Mouse (Mus musculus): ENCODE measurements around the gene Efemp2. TPM values are rescaled to one million over a fixed set of nuclear protein-coding genes. Genes with fewer than 3 reads are reported as not detected.

The Efemp2 gene
- polyA plus RNA-seq, 1 experiment, result 368 TPM

DNA sequence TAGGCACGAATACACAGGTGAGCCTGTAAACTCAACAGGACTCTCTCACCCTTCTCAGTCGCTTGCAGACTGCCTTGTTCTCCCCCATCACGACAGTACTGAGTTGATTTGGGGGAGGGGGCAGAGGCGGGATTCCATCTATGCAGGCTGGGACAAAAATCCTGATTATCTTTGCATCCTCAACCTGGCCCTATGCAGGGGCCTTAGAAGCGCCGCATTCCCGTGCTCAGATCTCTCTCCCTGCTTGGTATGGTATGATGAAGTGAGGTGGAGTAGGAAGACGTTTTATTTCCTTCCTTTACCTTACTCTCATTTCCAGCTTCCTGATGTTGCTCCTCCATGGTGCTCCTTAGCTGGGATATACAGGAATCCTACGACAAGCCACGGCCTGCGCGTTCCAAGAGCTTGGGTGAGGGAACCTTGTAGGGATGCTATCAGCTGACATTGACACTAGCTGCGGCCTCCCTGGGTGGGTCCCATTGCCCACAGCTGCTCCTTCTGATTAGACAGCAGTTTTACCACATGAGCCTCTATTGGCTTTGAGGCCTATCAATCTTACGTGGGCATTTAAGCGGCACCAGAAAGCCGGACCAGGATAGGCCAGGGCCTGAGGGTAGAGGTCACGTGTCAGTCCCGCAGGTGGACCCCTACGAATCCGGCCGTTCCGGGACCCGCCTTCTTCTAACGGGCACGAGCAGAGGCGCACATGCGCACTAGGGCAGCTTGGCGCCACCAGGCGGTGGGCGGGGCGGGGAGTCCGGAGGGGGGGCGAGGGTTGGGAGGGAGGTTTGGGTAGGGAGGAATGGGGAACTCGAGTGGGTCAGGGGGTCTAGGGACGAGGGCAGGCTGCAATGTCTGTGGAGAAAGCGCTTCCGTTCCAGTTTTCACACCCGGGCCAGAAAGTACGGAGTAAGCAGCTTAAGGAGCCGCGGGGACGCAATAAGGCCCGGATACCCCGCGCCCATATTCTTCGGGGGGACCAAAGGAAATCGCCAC lies 36.6 kb downstream of the Efemp2 start, which contains the start of gene Snx32:
Gene Snx32 (minus strand): TSS at position 508 of the 996 bp plus-strand sequence.
- H3K4me1 ChIP-seq (ENCODE audit: control insufficient read depth, insufficient read depth, low read length), result no peaks in the 10 kb centered on the region
- H3K27ac ChIP-seq (ENCODE audit: insufficient read depth, low read length), result no peak within 1 kb of the TSS
- TF ChIP-seq POLR2A (IDR thresholded peaks at IDR 0.05; ENCODE audit: low read depth, low read length) (peak; percentile 72), CTCF (IDR thresholded peaks at IDR 0.05; ENCODE audit: borderline replicate concordance, insufficient read depth, low read length) (no peak)
- H3K4me3 ChIP-seq (ENCODE audit: insufficient read depth, low read length), result peak within 1 kb of the TSS; percentile 47

DNA sequence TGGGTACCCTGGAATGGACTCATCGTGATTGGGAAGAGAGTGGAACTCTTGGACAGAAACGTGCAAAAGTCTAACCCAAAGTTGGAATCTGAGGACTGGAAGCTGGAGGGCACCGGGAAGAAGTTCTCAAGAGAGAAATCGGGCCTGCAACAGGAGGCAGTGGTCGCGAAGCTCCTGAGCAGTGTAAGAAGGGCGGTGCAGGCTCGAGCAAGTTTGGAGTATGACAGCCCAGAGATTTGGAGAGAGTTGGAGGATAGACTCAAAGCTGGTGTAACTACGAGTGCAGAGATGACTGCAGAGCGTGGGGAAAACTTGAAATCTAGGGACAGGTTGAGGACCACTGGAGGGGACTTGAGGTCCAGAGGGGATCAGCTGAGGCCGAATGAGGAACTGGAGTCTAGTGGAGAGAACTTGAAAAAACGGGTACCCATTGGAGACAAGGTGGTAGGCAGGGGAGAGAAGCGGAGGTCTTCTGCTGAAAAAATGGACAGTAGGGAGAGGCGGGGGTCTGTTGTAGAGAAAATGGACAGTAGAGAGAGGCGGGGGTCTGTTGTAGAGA lies 37.4 kb downstream of the Efemp2 start:
- peak overlapping the region; percentile 47 for H3K4me3 ChIP-seq (ENCODE audit: insufficient read depth, low read length)
- TF ChIP-seq CTCF (IDR thresholded peaks at IDR 0.05; ENCODE audit: borderline replicate concordance, insufficient read depth, low read length) (no peak), POLR2A (IDR thresholded peaks at IDR 0.05; ENCODE audit: low read depth, low read length) (no peak)
- H3K27ac ChIP-seq (ENCODE audit: insufficient read depth, low read length), result no peak overlapping the region
- H3K4me1 ChIP-seq (ENCODE audit: control insufficient read depth, insufficient read depth, low read length), result no peaks in the 10 kb centered on the region

DNA sequence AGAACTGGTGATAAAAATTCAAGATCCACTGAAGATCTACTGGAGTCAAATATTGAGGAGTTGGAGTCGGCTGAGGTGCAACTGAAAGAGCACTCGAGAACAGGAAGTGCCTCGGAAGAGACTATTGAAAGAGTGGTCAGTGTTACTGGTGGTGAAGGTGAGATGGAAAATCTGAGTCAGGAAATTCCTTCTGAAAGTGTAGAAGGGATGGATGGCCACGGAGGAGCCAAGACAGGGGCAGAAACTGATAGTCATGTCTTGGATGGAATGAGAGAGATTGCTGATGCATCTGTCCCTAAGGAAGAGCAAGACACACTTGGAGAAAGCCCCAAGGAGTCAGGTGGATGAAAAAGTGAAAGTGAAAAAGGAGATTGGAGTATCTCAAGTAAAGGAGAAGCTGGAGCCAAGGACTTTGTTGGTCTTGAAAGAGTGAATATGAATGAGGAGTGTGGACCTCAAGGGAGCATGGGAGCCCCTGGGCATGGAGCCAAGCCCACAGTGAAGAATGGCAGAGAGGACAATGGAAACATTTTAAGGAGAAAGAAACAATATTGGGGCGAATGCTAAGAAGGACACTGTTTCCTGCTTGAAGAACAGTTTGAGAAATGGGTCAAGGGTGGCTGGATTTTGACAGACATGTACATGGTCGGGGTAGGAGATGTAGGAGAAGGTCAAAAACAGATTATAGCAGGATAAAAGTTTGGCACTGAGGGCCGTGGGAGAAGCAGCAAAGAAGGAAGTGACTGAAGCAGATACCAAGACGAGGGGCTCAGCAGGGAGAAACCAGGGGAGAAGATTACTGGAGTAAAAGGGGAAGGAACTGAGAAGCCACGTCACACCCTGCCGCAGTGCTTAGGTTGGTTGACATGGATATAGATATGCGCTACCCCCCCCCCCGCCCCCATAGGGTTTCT lies 38.6 kb downstream of the Efemp2 start:
- H3K4me1 ChIP-seq (ENCODE audit: control insufficient read depth, insufficient read depth, low read length), result no peaks in the 10 kb centered on the region
- no peak overlapping the region for H3K4me3 ChIP-seq (ENCODE audit: insufficient read depth, low read length)
- H3K27ac ChIP-seq (ENCODE audit: insufficient read depth, low read length), result no peak overlapping the region
- TF ChIP-seq POLR2A (IDR thresholded peaks at IDR 0.05; ENCODE audit: low read depth, low read length), result no peak
- TF ChIP-seq CTCF (IDR thresholded peaks at IDR 0.05; ENCODE audit: borderline replicate concordance, insufficient read depth, low read length), result no peak

DNA sequence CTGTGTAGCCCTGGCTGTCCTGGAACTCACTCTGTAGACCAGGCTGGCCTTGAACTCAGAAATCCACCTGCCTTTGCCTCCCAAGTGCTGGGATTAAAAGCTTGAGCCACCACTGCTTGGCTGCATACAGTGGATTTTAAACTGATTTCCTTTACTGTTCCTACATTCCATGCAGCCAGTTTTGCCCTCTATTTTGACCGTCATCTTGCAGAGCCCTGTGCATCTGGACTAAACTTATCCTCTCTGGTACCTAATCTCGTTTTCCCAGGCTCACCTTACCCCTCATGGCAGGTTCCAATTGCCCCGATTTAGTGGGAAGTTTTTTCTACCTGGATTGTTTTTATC lies 39.2 kb downstream of the Efemp2 start:
- Histone ChIP-seq H3K4me3 (ENCODE audit: insufficient read depth, low read length) (no peak overlapping the region), H3K4me1 (ENCODE audit: control insufficient read depth, insufficient read depth, low read length) (no peaks in the 10 kb centered on the region), H3K27ac (ENCODE audit: insufficient read depth, low read length) (no peak overlapping the region)
- TF ChIP-seq CTCF (IDR thresholded peaks at IDR 0.05; ENCODE audit: borderline replicate concordance, insufficient read depth, low read length) (no peak), POLR2A (IDR thresholded peaks at IDR 0.05; ENCODE audit: low read depth, low read length) (no peak)

DNA sequence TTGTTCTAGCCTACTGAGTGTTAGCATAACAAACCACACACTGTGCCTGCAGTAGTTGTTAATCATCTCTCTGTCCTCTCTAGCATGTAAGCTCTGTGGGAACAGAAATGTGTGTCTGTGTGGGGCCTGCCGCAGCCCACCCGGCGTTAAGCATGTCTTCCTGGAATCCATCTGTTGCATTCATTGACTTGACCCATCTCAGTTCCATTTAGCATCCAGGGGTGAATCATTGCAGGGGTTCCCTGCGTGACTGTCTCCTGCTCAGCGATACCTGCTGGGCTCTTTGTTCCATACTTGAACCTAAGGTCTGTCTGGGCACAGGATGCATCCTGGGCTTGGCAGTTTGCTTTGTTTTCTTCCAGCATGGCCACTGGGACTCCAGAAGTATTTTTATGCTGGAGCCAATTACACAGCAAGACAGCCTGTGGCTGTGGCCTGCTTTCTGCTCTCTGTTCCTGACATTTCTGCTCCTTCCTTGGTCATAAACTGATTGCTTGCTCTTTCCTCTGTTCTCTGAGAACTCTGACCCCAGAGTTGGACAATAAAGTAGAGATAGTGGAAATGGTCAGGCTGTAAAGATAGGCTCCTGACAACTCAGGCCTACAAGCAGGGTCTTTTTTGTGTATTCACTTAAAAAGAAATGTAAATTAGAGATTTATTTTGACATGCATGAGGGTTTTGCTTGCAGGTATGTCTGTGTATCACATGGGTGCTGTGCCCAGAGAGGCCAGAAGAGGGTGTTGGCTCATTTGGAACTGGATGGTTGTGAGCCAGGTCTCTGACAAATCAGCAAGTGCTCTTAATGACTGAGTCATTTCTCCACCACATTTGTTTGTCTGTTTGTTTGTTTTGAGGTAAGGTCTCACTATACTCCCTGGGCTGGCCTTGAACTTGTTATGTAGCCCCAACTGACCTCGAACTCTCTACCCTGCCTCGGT lies 42.4 kb downstream of the Efemp2 start:
- Histone ChIP-seq H3K4me1 (ENCODE audit: control insufficient read depth, insufficient read depth, low read length) (no peaks in the 10 kb centered on the region), H3K4me3 (ENCODE audit: insufficient read depth, low read length) (no peak overlapping the region), H3K27ac (ENCODE audit: insufficient read depth, low read length) (no peak overlapping the region)
- no peak for TF ChIP-seq POLR2A (IDR thresholded peaks at IDR 0.05; ENCODE audit: low read depth, low read length)

DNA sequence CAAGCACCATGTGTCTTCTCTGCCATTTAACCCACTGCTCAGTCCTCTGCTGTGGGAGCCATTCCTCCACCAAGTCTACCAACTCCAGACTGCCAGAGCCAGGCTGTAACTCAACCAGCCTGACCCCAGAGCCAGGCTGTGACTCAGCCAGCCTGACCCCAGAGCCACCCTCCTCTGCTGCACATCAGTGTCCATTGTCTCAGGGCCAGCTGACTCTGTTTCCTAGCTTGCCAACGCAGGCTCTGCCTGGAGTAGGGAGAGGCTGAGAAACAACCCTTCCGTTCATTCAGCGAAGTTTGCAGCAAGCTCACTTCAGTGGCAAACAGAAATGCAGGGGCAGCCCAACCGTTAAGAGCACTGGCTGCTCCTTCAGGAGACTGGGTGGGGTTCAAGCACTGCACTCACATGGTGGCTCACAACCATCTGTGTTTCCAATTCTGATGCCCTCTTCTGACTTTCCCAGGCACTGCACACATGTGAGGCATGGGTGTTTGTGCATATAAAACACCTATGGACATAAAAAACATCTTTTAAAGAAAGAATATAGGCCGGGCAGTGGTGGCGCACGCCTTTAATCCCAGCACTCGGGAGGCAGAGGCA lies 43.3 kb downstream of the Efemp2 start:
- Histone ChIP-seq H3K4me3 (ENCODE audit: insufficient read depth, low read length) (no peak overlapping the region), H3K4me1 (ENCODE audit: control insufficient read depth, insufficient read depth, low read length) (no peaks in the 10 kb centered on the region), H3K27ac (ENCODE audit: insufficient read depth, low read length) (no peak overlapping the region)
- TF ChIP-seq POLR2A (IDR thresholded peaks at IDR 0.05; ENCODE audit: low read depth, low read length) (no peak), CTCF (IDR thresholded peaks at IDR 0.05; ENCODE audit: borderline replicate concordance, insufficient read depth, low read length) (no peak)

DNA sequence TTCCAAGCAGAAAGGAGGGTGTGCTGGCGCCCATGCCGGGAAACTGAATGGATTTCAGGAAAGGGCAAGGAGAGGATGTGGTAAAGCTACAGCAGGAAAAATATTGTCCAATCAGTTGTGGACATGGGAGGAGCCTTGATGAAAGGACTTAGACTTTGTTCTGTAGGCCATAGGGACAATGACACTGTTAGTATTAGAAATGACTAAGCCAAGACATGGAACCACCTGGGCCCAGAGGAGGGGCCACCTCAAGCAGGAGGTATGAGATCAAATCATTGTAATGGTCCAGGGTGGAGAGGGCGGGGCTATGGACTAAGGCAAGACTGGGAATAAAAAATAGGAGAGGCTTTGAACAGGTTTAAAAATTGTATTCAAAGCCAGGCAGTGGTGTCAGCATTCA lies 45.0 kb downstream of the Efemp2 start:
- TF ChIP-seq CTCF (IDR thresholded peaks at IDR 0.05; ENCODE audit: borderline replicate concordance, insufficient read depth, low read length), result no peak
- TF ChIP-seq POLR2A (IDR thresholded peaks at IDR 0.05; ENCODE audit: low read depth, low read length), result no peak
- no peak overlapping the region for H3K4me3 ChIP-seq (ENCODE audit: insufficient read depth, low read length)
- no peak overlapping the region for H3K27ac ChIP-seq (ENCODE audit: insufficient read depth, low read length)
- H3K4me1 ChIP-seq (ENCODE audit: control insufficient read depth, insufficient read depth, low read length), result no peaks in the 10 kb centered on the region

DNA sequence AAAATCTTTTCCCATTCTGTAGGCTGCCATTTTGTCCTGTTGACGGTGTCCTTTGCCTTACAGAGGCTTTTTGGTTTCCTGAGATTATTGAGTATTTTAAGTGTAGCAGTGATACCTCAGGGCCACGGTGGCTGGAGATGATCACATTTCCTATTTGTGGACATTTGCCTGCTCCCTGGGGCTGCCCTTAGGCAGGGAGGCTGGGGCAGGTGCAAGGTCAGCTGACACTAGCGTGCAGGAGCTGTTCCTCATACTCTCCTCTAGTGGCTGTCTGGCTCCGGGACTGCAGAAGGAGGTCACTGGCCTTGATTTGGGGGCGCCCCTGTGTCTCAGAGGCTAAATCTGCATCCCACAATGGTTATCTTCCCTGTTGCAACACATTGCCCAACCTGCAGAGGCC lies 51.5 kb downstream of the Efemp2 start:
- H3K4me3 ChIP-seq (ENCODE audit: insufficient read depth, low read length), result no peak overlapping the region
- no peak overlapping the region for H3K27ac ChIP-seq (ENCODE audit: insufficient read depth, low read length)
- TF ChIP-seq POLR2A (IDR thresholded peaks at IDR 0.05; ENCODE audit: low read depth, low read length), result no peak
- no peak for TF ChIP-seq CTCF (IDR thresholded peaks at IDR 0.05; ENCODE audit: borderline replicate concordance, insufficient read depth, low read length)
- H3K4me1 ChIP-seq (ENCODE audit: control insufficient read depth, insufficient read depth, low read length), result no peaks in the 10 kb centered on the region

Data from embryonic fibroblast, embryonic 13.5 days (primary cell).